ENCODE assay signal across 7 mouse cellular contexts in the genomic region with DNA sequence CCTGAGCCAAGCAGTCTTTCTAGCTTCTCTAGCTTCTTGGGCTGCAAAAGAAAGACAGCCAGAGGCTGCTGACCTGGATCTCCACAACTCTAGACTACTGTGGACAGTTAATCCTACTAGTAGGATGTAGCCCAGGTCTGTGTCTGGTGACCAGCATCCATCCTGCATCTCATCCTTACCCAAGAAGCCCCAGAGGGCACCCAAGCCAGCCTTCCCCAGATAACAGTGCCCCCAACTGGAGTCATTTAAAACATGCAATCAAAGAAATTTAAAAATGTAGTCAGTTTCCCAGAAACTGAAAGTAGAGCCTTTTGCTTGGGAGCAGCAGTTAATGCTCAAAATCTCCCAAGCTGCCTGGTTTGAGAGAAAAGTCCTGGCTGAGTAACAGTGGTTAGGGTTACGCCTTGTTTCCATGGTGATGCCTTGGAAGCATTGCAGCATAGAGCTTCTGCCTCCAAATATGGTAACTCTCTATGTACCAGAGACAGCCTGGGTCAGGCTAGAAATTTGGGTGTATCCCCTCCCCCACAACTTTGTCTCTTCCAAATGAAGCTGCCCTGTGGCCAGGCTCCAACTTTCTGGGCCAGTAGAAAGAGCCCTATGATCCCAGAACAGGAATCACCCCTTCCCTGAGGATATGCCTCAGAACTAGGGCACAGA. TPM values are rescaled to one million over a fixed set of nuclear protein-coding genes. Genes with fewer than 3 reads are reported as not detected.
DNase-seq lines count a peak whose midpoint lies in the region; ATAC-seq and TF ChIP-seq lines count a peak whose summit lies in the region.

No protein-coding gene starts in this region.

- no peak overlapping the region for H3K4me2 ChIP-seq in kidney, embryonic 15.5 days
- peak overlapping the region; percentile 5; the same call in 1 of the 2 replicates for H3K4me2 ChIP-seq in lung, embryonic 14.5 days
- no peak overlapping the region for H3K4me2 ChIP-seq in stomach, embryonic 16.5 days (ENCODE audit: low read depth, low read length)

- H3K9me3 ChIP-seq in kidney, embryonic 15.5 days (replicated peaks): no peaks in the 10 kb centered on the region
- no peaks in the 10 kb centered on the region for H3K9me3 ChIP-seq in lung, embryonic 14.5 days (ENCODE audit: low read depth, low read length)
- H3K9me3 ChIP-seq in stomach, embryonic 16.5 days (replicated peaks; ENCODE audit: control insufficient read depth, low read length): no peaks in the 10 kb centered on the region

- peaks cover 88% of the 10 kb centered on the region for H3K36me3 ChIP-seq in kidney, embryonic 15.5 days
- H3K36me3 ChIP-seq in lung, embryonic 14.5 days (ENCODE audit: insufficient read depth): peaks cover 74% of the 10 kb centered on the region
- H3K36me3 ChIP-seq in stomach, embryonic 16.5 days (ENCODE audit: control insufficient read depth, insufficient read depth, low read length): no peaks in the 10 kb centered on the region; the same call in 1 of the 2 replicates

- peak; percentile 22 for TF ChIP-seq CTCF in lung, embryonic 14.5 days (IDR thresholded peaks at IDR 0.05; ENCODE audit: low read depth)

- H3K4me3 ChIP-seq in brown adipose tissue, adult 24 weeks (ENCODE audit: insufficient read depth, low read depth, low read length): no peak overlapping the region
- H3K4me3 ChIP-seq in kidney, embryonic 15.5 days (replicated peaks): no peak overlapping the region
- H3K4me3 ChIP-seq in lung, embryonic 14.5 days (ENCODE audit: low read depth, low read length): no peak overlapping the region
- H3K4me3 ChIP-seq in stomach, embryonic 16.5 days (replicated peaks; ENCODE audit: low read length): no peak overlapping the region

- intact Hi-C loops in gastrocnemius, postnatal 14 days (cut with DNase I; ENCODE audit: low total_unique reads): no loop called here

- H3K27me3 ChIP-seq in kidney, embryonic 15.5 days: no peaks in the 10 kb centered on the region
- no peaks in the 10 kb centered on the region for H3K27me3 ChIP-seq in lung, embryonic 14.5 days (ENCODE audit: insufficient read depth, low read length)
- H3K27me3 ChIP-seq in stomach, embryonic 16.5 days (ENCODE audit: control insufficient read depth, insufficient read depth, low read length): no peaks in the 10 kb centered on the region

- peak overlapping the region; percentile 46 for H3K27ac ChIP-seq in brown adipose tissue, adult 24 weeks (replicated peaks; ENCODE audit: low read depth, low read length)
- H3K27ac ChIP-seq in kidney, embryonic 15.5 days: peak overlapping the region; percentile 87
- peak overlapping the region; percentile 91 for H3K27ac ChIP-seq in lung, embryonic 14.5 days (ENCODE audit: low read depth)
- peak overlapping the region; percentile 92 for H3K27ac ChIP-seq in stomach, embryonic 16.5 days (ENCODE audit: low read length)

- H3K9ac ChIP-seq in kidney, embryonic 15.5 days: no peak overlapping the region
- H3K9ac ChIP-seq in lung, embryonic 14.5 days: no peak overlapping the region
- 0 out of 2 replicates have a peak overlapping the region, but pooled peaks have one; percentile 4 for H3K9ac ChIP-seq in stomach, embryonic 16.5 days (ENCODE audit: low read length)

- peak; percentile 77; the same call in 1 of the 2 replicates for ATAC-seq in kidney, embryonic 15.5 days (replicated peaks; ENCODE audit: low FRiP score)
- peak; percentile 93 for ATAC-seq in lung, embryonic 14.5 days (ENCODE audit: insufficient read depth)
- peak; percentile 92 for ATAC-seq in stomach, embryonic 16.5 days (ENCODE audit: insufficient read depth, low FRiP score)

- 36% methylated on average over 1 of the region's 1 CpGs for WGBS in kidney, embryonic 15.5 days
- 50% methylated on average over 1 of the region's 1 CpGs for WGBS in lung, embryonic 14.5 days
- 38% methylated on average over 1 of the region's 1 CpGs for WGBS in stomach, embryonic 16.5 days

- DNase-seq in spleen, postnatal 36 days (ENCODE audit: low spot score in 2 of 2): peak; percentile 4 to 20
- DNase-seq in spleen, postnatal 10 days (ENCODE audit: low spot score in 2 of 2): no peak
- peak; percentile 60 for DNase-seq in gastrocnemius, postnatal 14 days
- DNase-seq in lung, embryonic 14.5 days: peak; percentile 92

- peaks cover 26% of the 10 kb centered on the region for H3K4me1 ChIP-seq in brown adipose tissue, adult 24 weeks (ENCODE audit: control insufficient read depth, insufficient read depth, insufficient read length, low read length)
- H3K4me1 ChIP-seq in kidney, embryonic 15.5 days: peaks cover 9% of the 10 kb centered on the region; the same call in 1 of the 2 replicates
- peaks cover 7% of the 10 kb centered on the region; the same call in 1 of the 2 replicates for H3K4me1 ChIP-seq in lung, embryonic 14.5 days (ENCODE audit: insufficient read depth)
- H3K4me1 ChIP-seq in stomach, embryonic 16.5 days (ENCODE audit: control insufficient read depth, insufficient read depth, low read length): peaks cover 16% of the 10 kb centered on the region; the same call in 1 of the 2 replicates

RNA-seq across cellular contexts. Expression of gene Pld6, which starts 54.9 kb away (rescaled TPM):
- 1.3 and 3.8 TPM in 2 replicates for polyA plus RNA-seq in brown adipose tissue, adult 24 weeks (2012; ENCODE audit: insufficient read depth, insufficient read length, missing spikeins)
- total RNA-seq in gastrocnemius, postnatal 14 days (2021): under 1 TPM in 1 of 2 experiments, not detected in 1; 0.12 TPM
- polyA plus RNA-seq in kidney, embryonic 15.5 days (2015; fragmentation: Nextera tagmentation; extraction: Ambion mirVana): 5.0 and 5.1 TPM in 2 replicates
- polyA plus RNA-seq in lung, embryonic 14.5 days (2014; fragmentation: Nextera tagmentation; extraction: Ambion mirVana): 1.8 and 2.3 TPM in 2 replicates
- 6.0 and 7.7 TPM in 2 replicates for polyA plus RNA-seq in stomach, embryonic 16.5 days (2015; fragmentation: Nextera tagmentation; extraction: Ambion mirVana)

Comparison
In these comparisons a context has a peak if more than half of its experiments do, and no peak if none do; other contexts are left out.
1. DNase-seq: peak in spleen, postnatal 36 days (2 of 2), gastrocnemius, postnatal 14 days (single experiment) and lung, embryonic 14.5 days (single experiment); none in spleen, postnatal 10 days (0 of 2).
2. Peak in every context shown above with its lines, with median percentiles within 50 percentile points of each other: H3K27ac ChIP-seq and ATAC-seq.